Mouse (Mus musculus): Measurements from ENCODE around the gene Arhgap4. TPM values are rescaled to one million over a fixed set of nuclear protein-coding genes. Genes with fewer than 3 reads are reported as not detected.

Gene Arhgap4
- polyA plus RNA-seq, 1 experiment from 2014 or later, result 2.1 TPM

Other genes starting within 250 kb of the Arhgap4 start
- 6.8 and 6.9 TPM in 2 replicates for gene Slc6a8, start 248.7 kb downstream of the Arhgap4 start, polyA plus RNA-seq (2014; fragmentation: Nextera tagmentation; extraction: Ambion mirVana)
- gene Bcap31, start 205.7 kb downstream of the Arhgap4 start, polyA plus RNA-seq (2014; fragmentation: Nextera tagmentation; extraction: Ambion mirVana), result 140 and 141 TPM in 2 replicates
- gene Abcd1, start 205.3 kb downstream of the Arhgap4 start, polyA plus RNA-seq (2014; fragmentation: Nextera tagmentation; extraction: Ambion mirVana), result 8.6 and 9.4 TPM in 2 replicates
- gene Plxnb3, start 164.8 kb downstream of the Arhgap4 start, polyA plus RNA-seq (2014; fragmentation: Nextera tagmentation; extraction: Ambion mirVana), result 0.09 TPM in 1 of 2 replicates, not detected in the other
- gene Srpk3, start 147.5 kb downstream of the Arhgap4 start, polyA plus RNA-seq (2014; fragmentation: Nextera tagmentation; extraction: Ambion mirVana), result 6.2 and 7.2 TPM in 2 replicates
- gene Idh3g, start 135.0 kb downstream of the Arhgap4 start, polyA plus RNA-seq (2014; fragmentation: Nextera tagmentation; extraction: Ambion mirVana), result 197 and 198 TPM in 2 replicates
- 134 and 136 TPM in 2 replicates for gene Ssr4, start 134.8 kb downstream of the Arhgap4 start, polyA plus RNA-seq (2014; fragmentation: Nextera tagmentation; extraction: Ambion mirVana)
- gene Pdzd4, start 96.9 kb downstream of the Arhgap4 start, polyA plus RNA-seq (2014; fragmentation: Nextera tagmentation; extraction: Ambion mirVana), result 1.1 and 1.7 TPM in 2 replicates
- gene Avpr2, start 29.8 kb downstream of the Arhgap4 start, polyA plus RNA-seq (2014; fragmentation: Nextera tagmentation; extraction: Ambion mirVana), result 0.14 TPM in 1 of 2 replicates, not detected in the other
- 42.1 and 55.1 TPM in 2 replicates for gene L1cam, start 25.8 kb downstream of the Arhgap4 start, polyA plus RNA-seq (2014; fragmentation: Nextera tagmentation; extraction: Ambion mirVana)
- gene Naa10, start 74 bp upstream of the Arhgap4 start, polyA plus RNA-seq (2014; fragmentation: Nextera tagmentation; extraction: Ambion mirVana), result 133 and 144 TPM in 2 replicates
- 16.3 and 19.0 TPM in 2 replicates for gene Renbp, start 9.0 kb upstream of the Arhgap4 start, polyA plus RNA-seq (2014; fragmentation: Nextera tagmentation; extraction: Ambion mirVana)
- gene Hcfc1, start 44.5 kb upstream of the Arhgap4 start, polyA plus RNA-seq (2014; fragmentation: Nextera tagmentation; extraction: Ambion mirVana), result 80.0 and 89.3 TPM in 2 replicates
- 33.4 and 42.2 TPM in 2 replicates for gene Irak1, start 102.0 kb upstream of the Arhgap4 start, polyA plus RNA-seq (2014; fragmentation: Nextera tagmentation; extraction: Ambion mirVana)
- gene Opn1mw, start 205.6 kb upstream of the Arhgap4 start, polyA plus RNA-seq (2014; fragmentation: Nextera tagmentation; extraction: Ambion mirVana), result not detected in 2 replicates
- gene Mecp2, start 213.5 kb upstream of the Arhgap4 start, polyA plus RNA-seq (2014; fragmentation: Nextera tagmentation; extraction: Ambion mirVana), result 15.6 and 16.2 TPM in 2 replicates
- gene Tex28, start 246.0 kb upstream of the Arhgap4 start, polyA plus RNA-seq (2014; fragmentation: Nextera tagmentation; extraction: Ambion mirVana), result not detected in 2 replicates

All from neural tube, embryonic 11.5 days (tissue).